In genomic region chr8:90959721-90960120, GRCm38 (mm10) we compare ENCODE assay signal across 16 mouse cellular contexts.
DNase-seq lines count a peak whose midpoint lies in the region; ATAC-seq and TF ChIP-seq lines count a peak whose summit lies in the region.
"Had no signal": no experiment of that assay in that cellular context is flagged by ENCODE, and none has a peak within 500 bp of the region (broad histone marks: within the 10 kb centered on the region; RNA-seq: fewer than 3 reads in every experiment).

No protein-coding gene starts in this region.

- WGBS in hindbrain, embryonic 13.5 days: 92% methylated on average over 4 of the region's 4 CpGs
- WGBS in hindbrain, embryonic 12.5 days: 86% methylated on average over 4 of the region's 4 CpGs
- 95% methylated on average over 4 of the region's 4 CpGs for WGBS in midbrain, embryonic 13.5 days
- 91% methylated on average over 4 of the region's 4 CpGs for WGBS in midbrain, postnatal 0 days
- 91% methylated on average over 4 of the region's 4 CpGs for WGBS in hindbrain, postnatal 0 days

- no peak for ATAC-seq in hindbrain, embryonic 13.5 days (ENCODE audit: low FRiP score)
- no peak for ATAC-seq in hindbrain, embryonic 12.5 days (ENCODE audit: low FRiP score)
- no peak for ATAC-seq in midbrain, embryonic 13.5 days
- no peak for ATAC-seq in midbrain, postnatal 0 days (ENCODE audit: low FRiP score)
- ATAC-seq in hindbrain, postnatal 0 days: no peak
- ATAC-seq: forebrain, embryonic 16.5 days; intestine, embryonic 16.5 days had no signal

- H3K9ac ChIP-seq in hindbrain, embryonic 13.5 days: no peak overlapping the region
- no peak overlapping the region for H3K9ac ChIP-seq in hindbrain, embryonic 12.5 days
- H3K9ac ChIP-seq in midbrain, embryonic 13.5 days (replicated peaks): no peak overlapping the region
- no peak overlapping the region for H3K9ac ChIP-seq in midbrain, postnatal 0 days (replicated peaks; ENCODE audit: low read length, poor library complexity, severe bottlenecking)
- no peak overlapping the region for H3K9ac ChIP-seq in ES-Bruce4 (ENCODE audit: low read depth, poor library complexity, severe bottlenecking)
- H3K9ac ChIP-seq in hindbrain, postnatal 0 days (replicated peaks; ENCODE audit: low read length): no peak overlapping the region
- H3K9ac ChIP-seq: limb, embryonic 15.5 days; lung, embryonic 15.5 days had no signal

- peak overlapping the region; percentile 89; the same call in 1 of the 2 replicates for H3K4me2 ChIP-seq in hindbrain, embryonic 13.5 days
- H3K4me2 ChIP-seq in hindbrain, embryonic 12.5 days (replicated peaks): no peak overlapping the region
- H3K4me2 ChIP-seq in midbrain, embryonic 13.5 days (replicated peaks): peak overlapping the region; percentile 45
- H3K4me2 ChIP-seq in midbrain, postnatal 0 days (ENCODE audit: low read depth, low read length, poor library complexity, severe bottlenecking): no peak overlapping the region
- H3K4me2 ChIP-seq in hindbrain, postnatal 0 days (ENCODE audit: low read depth, low read length): peak overlapping the region; percentile 90
- H3K4me2 ChIP-seq: limb, embryonic 15.5 days; lung, embryonic 15.5 days had no signal

- DNase-seq in midbrain, postnatal 0 days (ENCODE audit: low spot score): no peak
- no peak for DNase-seq in hindbrain, postnatal 0 days (ENCODE audit: low spot score)
- DNase-seq in MN1 (ENCODE audit: low spot score): no peak
- no peak for DNase-seq in kidney, postnatal 25 days
- DNase-seq: adrenal gland, adult 2 months; cerebellum, adult 9-10 months; heart, postnatal 14 days; kidney, postnatal 14 days had no signal

- H3K4me1 ChIP-seq in hindbrain, embryonic 13.5 days (replicated peaks): peaks cover 50% of the 10 kb centered on the region
- H3K4me1 ChIP-seq in hindbrain, embryonic 12.5 days: peaks cover 28% of the 10 kb centered on the region
- H3K4me1 ChIP-seq in midbrain, embryonic 13.5 days (replicated peaks): peaks cover 54% of the 10 kb centered on the region
- peaks cover 10% of the 10 kb centered on the region for H3K4me1 ChIP-seq in midbrain, postnatal 0 days (ENCODE audit: insufficient read depth, low read length)
- peaks cover 2% of the 10 kb centered on the region for H3K4me1 ChIP-seq in ES-Bruce4 (ENCODE audit: control insufficient read depth, insufficient read depth, low read length)
- H3K4me1 ChIP-seq in hindbrain, postnatal 0 days (ENCODE audit: insufficient read depth, low read length): peaks cover 13% of the 10 kb centered on the region

- TF ChIP-seq CTCF in midbrain, postnatal 0 days (IDR thresholded peaks at IDR 0.05): no peak; the same call in 1 of the 2 replicates
- TF ChIP-seq CTCF in ES-Bruce4 (IDR thresholded peaks at IDR 0.05; ENCODE audit: low read depth, low read length): peak; percentile 36
- TF ChIP-seq CTCF in hindbrain, postnatal 0 days (IDR thresholded peaks at IDR 0.05; ENCODE audit: low read depth): no peak

- no peak overlapping the region for H3K27ac ChIP-seq in hindbrain, embryonic 13.5 days
- H3K27ac ChIP-seq in hindbrain, embryonic 12.5 days: no peak overlapping the region
- H3K27ac ChIP-seq in midbrain, embryonic 13.5 days: no peak overlapping the region
- H3K27ac ChIP-seq in midbrain, postnatal 0 days (ENCODE audit: low read depth, low read length): no peak overlapping the region
- H3K27ac ChIP-seq in ES-Bruce4 (ENCODE audit: insufficient read depth, low read length): no peak overlapping the region
- no peak overlapping the region for H3K27ac ChIP-seq in hindbrain, postnatal 0 days
- H3K27ac ChIP-seq: limb, embryonic 15.5 days; lung, embryonic 15.5 days had no signal

- TF ChIP-seq POLR2A in ES-Bruce4 (IDR thresholded peaks at IDR 0.05; ENCODE audit: insufficient read depth, low read length): no peak

- H3K27me3 ChIP-seq in hindbrain, embryonic 13.5 days: no peaks in the 10 kb centered on the region
- H3K27me3 ChIP-seq in hindbrain, embryonic 12.5 days: no peaks in the 10 kb centered on the region
- no peaks in the 10 kb centered on the region for H3K27me3 ChIP-seq in midbrain, embryonic 13.5 days
- no peaks in the 10 kb centered on the region for H3K27me3 ChIP-seq in midbrain, postnatal 0 days (ENCODE audit: insufficient read depth, low read length)
- H3K27me3 ChIP-seq in ES-Bruce4 (ENCODE audit: control insufficient read depth, insufficient read depth, low read length, poor library complexity, severe bottlenecking): no peaks in the 10 kb centered on the region
- H3K27me3 ChIP-seq in hindbrain, postnatal 0 days (ENCODE audit: insufficient read depth, low read length): no peaks in the 10 kb centered on the region
- H3K27me3 ChIP-seq: limb, embryonic 15.5 days; lung, embryonic 15.5 days had no signal

- no peak overlapping the region for H3K4me3 ChIP-seq in hindbrain, embryonic 13.5 days
- no peak overlapping the region for H3K4me3 ChIP-seq in hindbrain, embryonic 12.5 days
- H3K4me3 ChIP-seq in midbrain, embryonic 13.5 days (replicated peaks): no peak overlapping the region
- H3K4me3 ChIP-seq in midbrain, postnatal 0 days (ENCODE audit: low read depth, low read length): no peak overlapping the region
- no peak overlapping the region for H3K4me3 ChIP-seq in ES-Bruce4 (ENCODE audit: low read depth, low read length)
- H3K4me3 ChIP-seq in hindbrain, postnatal 0 days (ENCODE audit: low read length): no peak overlapping the region
- H3K4me3 ChIP-seq: limb, embryonic 15.5 days; lung, embryonic 15.5 days had no signal

- no peak for TF ChIP-seq EP300 in ES-Bruce4 (IDR thresholded peaks at IDR 0.05; ENCODE audit: insufficient read depth, low read depth, low read length)

- peaks cover 4% of the 10 kb centered on the region; the same call in 1 of the 2 replicates for H3K36me3 ChIP-seq in hindbrain, embryonic 13.5 days
- H3K36me3 ChIP-seq in hindbrain, embryonic 12.5 days: no peaks in the 10 kb centered on the region
- H3K36me3 ChIP-seq in midbrain, embryonic 13.5 days: no peaks in the 10 kb centered on the region
- H3K36me3 ChIP-seq in midbrain, postnatal 0 days (ENCODE audit: insufficient read depth, low read length): no peaks in the 10 kb centered on the region
- H3K36me3 ChIP-seq in ES-Bruce4 (ENCODE audit: control insufficient read depth, insufficient read depth, low read length, poor library complexity, severe bottlenecking): peaks cover 15% of the 10 kb centered on the region
- H3K36me3 ChIP-seq in hindbrain, postnatal 0 days (ENCODE audit: insufficient read depth, low read length): no peaks in the 10 kb centered on the region
- H3K36me3 ChIP-seq: limb, embryonic 15.5 days; lung, embryonic 15.5 days had no signal

- H3K9me3 ChIP-seq in hindbrain, embryonic 13.5 days: no peaks in the 10 kb centered on the region
- no peaks in the 10 kb centered on the region for H3K9me3 ChIP-seq in hindbrain, embryonic 12.5 days (replicated peaks)
- H3K9me3 ChIP-seq in midbrain, embryonic 13.5 days: no peaks in the 10 kb centered on the region
- H3K9me3 ChIP-seq in midbrain, postnatal 0 days (ENCODE audit: low read length): no peaks in the 10 kb centered on the region
- H3K9me3 ChIP-seq in ES-Bruce4 (replicated peaks; ENCODE audit: control insufficient read depth, insufficient read depth, low read length, poor library complexity, severe bottlenecking): no peaks in the 10 kb centered on the region
- no peaks in the 10 kb centered on the region for H3K9me3 ChIP-seq in hindbrain, postnatal 0 days (ENCODE audit: low read length)
- H3K9me3 ChIP-seq: limb, embryonic 15.5 days; lung, embryonic 15.5 days had no signal

Comparison
In these comparisons a context has a peak if more than half of its experiments do, and no peak if none do; other contexts are left out.
1. H3K4me2 ChIP-seq: peak in hindbrain, embryonic 13.5 days (single experiment), midbrain, embryonic 13.5 days (single experiment) and hindbrain, postnatal 0 days (single experiment); none in hindbrain, embryonic 12.5 days (single experiment) and midbrain, postnatal 0 days (single experiment).